ENCODE assay signal across 16 mouse cellular contexts in genomic region chr14:76452751-76453360, GRCm38 (mm10). TPM values are rescaled to one million over a fixed set of nuclear protein-coding genes. Genes with fewer than 3 reads are reported as not detected.
DNase-seq lines count a peak whose midpoint lies in the region; ATAC-seq and TF ChIP-seq lines count a peak whose summit lies in the region.
"Had no signal": no experiment of that assay in that cellular context is flagged by ENCODE, and none has a peak within 500 bp of the region (broad histone marks: within the 10 kb centered on the region; RNA-seq: fewer than 3 reads in every experiment).

No protein-coding gene starts in this region.

- DNase-seq in cerebellum, postnatal 10 days, result peak; percentile 66 to 68
- DNase-seq in cerebellum, adult 9-11 months, result no peak
- DNase-seq in lung, embryonic 14.5 days, result peak; percentile 84
- no peak for DNase-seq in lung, postnatal 25 days (ENCODE audit: low spot score)
- no peak for DNase-seq in spleen, adult 12 weeks (ENCODE audit: low spot score)
- DNase-seq: cerebellum, adult 11 months; gastrocnemius, postnatal 36 days; kidney, postnatal 36 days; lung, postnatal 36 days; spleen, adult 18-20 months had no signal

- WGBS in lung, embryonic 14.5 days, result 49% methylated on average over 17 of the region's 17 CpGs
- WGBS in forebrain, embryonic 16.5 days, result 34% methylated on average over 17 of the region's 17 CpGs
- WGBS in midbrain, embryonic 16.5 days, result 54% methylated on average over 17 of the region's 17 CpGs

- H3K27ac ChIP-seq in lung, embryonic 14.5 days (ENCODE audit: low read depth), result peak overlapping the region; percentile 24; the same call in 1 of the 2 replicates
- no peak overlapping the region for H3K27ac ChIP-seq in forebrain, embryonic 16.5 days (ENCODE audit: low read length)
- H3K27ac ChIP-seq in midbrain, embryonic 16.5 days (ENCODE audit: low read length), result 0 out of 2 replicates have a peak overlapping the region, but pooled peaks have one; percentile 21
- H3K27ac ChIP-seq: embryonic facial prominence, embryonic 10.5 days; limb, embryonic 15.5 days had no signal

- TF ChIP-seq CTCF in lung, embryonic 14.5 days (IDR thresholded peaks at IDR 0.05; ENCODE audit: low read depth), result no peak

- peaks cover 47% of the 10 kb centered on the region for H3K4me1 ChIP-seq in lung, embryonic 14.5 days (ENCODE audit: insufficient read depth)
- H3K4me1 ChIP-seq in forebrain, embryonic 16.5 days (replicated peaks; ENCODE audit: control insufficient read depth, insufficient read depth, low read length), result peaks cover 23% of the 10 kb centered on the region
- H3K4me1 ChIP-seq in midbrain, embryonic 16.5 days (ENCODE audit: control insufficient read depth, insufficient read depth, low read length), result peaks cover 5% of the 10 kb centered on the region; the same call in 1 of the 2 replicates

- H3K9ac ChIP-seq in lung, embryonic 14.5 days, result 0 out of 2 replicates have a peak overlapping the region, but pooled peaks have one; percentile 20
- no peak overlapping the region for H3K9ac ChIP-seq in forebrain, embryonic 16.5 days (replicated peaks; ENCODE audit: low read depth, low read length)
- H3K9ac ChIP-seq in midbrain, embryonic 16.5 days (ENCODE audit: low read depth, low read length), result no peak overlapping the region
- H3K9ac ChIP-seq: limb, embryonic 15.5 days had no signal

- ATAC-seq in lung, embryonic 14.5 days (ENCODE audit: insufficient read depth), result no peak
- peak; percentile 47 for ATAC-seq in forebrain, embryonic 16.5 days
- no peak for ATAC-seq in midbrain, embryonic 16.5 days
- no peak for ATAC-seq in erythroblast, adult 5-6 weeks (replicated peaks; ENCODE audit: low FRiP score, poor library complexity, severe bottlenecking)
- ATAC-seq: intestine, embryonic 16.5 days had no signal

- H3K4me2 ChIP-seq in lung, embryonic 14.5 days, result peak overlapping the region; percentile 27; the same call in 1 of the 2 replicates
- H3K4me2 ChIP-seq in forebrain, embryonic 16.5 days (ENCODE audit: low read length), result no peak overlapping the region
- H3K4me2 ChIP-seq in midbrain, embryonic 16.5 days (ENCODE audit: low read length), result 0 out of 2 replicates have a peak overlapping the region, but pooled peaks have one; percentile 1
- H3K4me2 ChIP-seq: limb, embryonic 15.5 days had no signal

- no peaks in the 10 kb centered on the region for H3K36me3 ChIP-seq in lung, embryonic 14.5 days (ENCODE audit: insufficient read depth)
- H3K36me3 ChIP-seq in forebrain, embryonic 16.5 days (ENCODE audit: control insufficient read depth, insufficient read depth), result no peaks in the 10 kb centered on the region
- no peaks in the 10 kb centered on the region; the same call in 1 of the 2 replicates for H3K36me3 ChIP-seq in midbrain, embryonic 16.5 days (ENCODE audit: control insufficient read depth, insufficient read depth, low read length)

- H3K4me3 ChIP-seq in lung, embryonic 14.5 days (ENCODE audit: low read depth, low read length), result no peak overlapping the region
- H3K4me3 ChIP-seq in forebrain, embryonic 16.5 days (replicated peaks; ENCODE audit: low read length), result no peak overlapping the region
- no peak overlapping the region for H3K4me3 ChIP-seq in midbrain, embryonic 16.5 days (ENCODE audit: low read depth, low read length)
- H3K4me3 ChIP-seq: embryonic facial prominence, embryonic 10.5 days; limb, embryonic 15.5 days had no signal

- no peaks in the 10 kb centered on the region for H3K27me3 ChIP-seq in lung, embryonic 14.5 days (ENCODE audit: insufficient read depth, low read length)
- H3K27me3 ChIP-seq in forebrain, embryonic 16.5 days (replicated peaks; ENCODE audit: control insufficient read depth, insufficient read depth, low read length), result no peaks in the 10 kb centered on the region
- no peaks in the 10 kb centered on the region for H3K27me3 ChIP-seq in midbrain, embryonic 16.5 days (ENCODE audit: control insufficient read depth, insufficient read depth, low read depth, low read length)
- H3K27me3 ChIP-seq: limb, embryonic 15.5 days had no signal

- H3K9me3 ChIP-seq in lung, embryonic 14.5 days (ENCODE audit: low read depth, low read length), result no peaks in the 10 kb centered on the region
- no peaks in the 10 kb centered on the region for H3K9me3 ChIP-seq in forebrain, embryonic 16.5 days (ENCODE audit: control insufficient read depth, low read length)
- no peaks in the 10 kb centered on the region for H3K9me3 ChIP-seq in midbrain, embryonic 16.5 days (replicated peaks; ENCODE audit: control insufficient read depth, low read length, poor library complexity, severe bottlenecking)
- H3K9me3 ChIP-seq: embryonic facial prominence, embryonic 10.5 days; limb, embryonic 15.5 days had no signal

RNA-seq across cellular contexts. Expression of gene Tsc22d1, which starts 38.1 kb away (rescaled TPM):
- polyA plus RNA-seq in lung, embryonic 14.5 days (2014; fragmentation: Nextera tagmentation; extraction: Ambion mirVana), result 645 and 660 TPM in 2 replicates
- polyA plus RNA-seq in forebrain, embryonic 16.5 days (2015; fragmentation: Nextera tagmentation; extraction: Ambion mirVana), result 749 and 886 TPM in 2 replicates
- 738 and 762 TPM in 2 replicates for polyA plus RNA-seq in midbrain, embryonic 16.5 days (2015; fragmentation: Nextera tagmentation; extraction: Ambion mirVana)
- 18.4 and 18.6 TPM in 2 replicates for total RNA-seq in erythroblast, adult 5-6 weeks (2015; ENCODE audit: low replicate concordance)
- total RNA-seq in erythroblast, adult 5-6 weeks (2017; ENCODE audit: low replicate concordance), result 14.4 and 21.5 TPM in 2 replicates

Comparison
In these comparisons a context has a peak if more than half of its experiments do, and no peak if none do; other contexts are left out.
1. DNase-seq: peak in cerebellum, postnatal 10 days (2 of 2) and lung, embryonic 14.5 days (single experiment); none in cerebellum, adult 9-11 months (single experiment), lung, postnatal 25 days (single experiment) and spleen, adult 12 weeks (single experiment).